Mouse (Mus musculus) forebrain, embryonic 15.5 days (tissue): ENCODE results near the gene Rbm26. TPM values are rescaled to one million over a fixed set of nuclear protein-coding genes. Genes with fewer than 3 reads are reported as not detected.
A peak's percentile ranks its signal among the peaks of the same experiment; 100 is the strongest.

Experiments used
- ATAC-seq: fragments of 200-750 bp; cut with Nextera tagmentation; replicated peaks from 2 replicates; pipeline ENCODE4 v1.8.0; 2017; ENCODE audit warnings: mild to moderate bottlenecking, moderate TSS enrichment, moderate library complexity
- H3K27ac ChIP-seq: fragments of 300-500 bp; sonication (generic); replicated peaks from 2 replicates; pipeline ENCODE4 v1.5.1; 2015; ENCODE audit warnings: mild to moderate bottlenecking, inconsistent platforms
- H3K27me3 ChIP-seq: fragments of 300-500 bp; sonication (generic); 2 replicates; pipeline ENCODE4 v1.6.1; 2015; ENCODE audit warnings: inconsistent platforms
- H3K36me3 ChIP-seq: fragments of 300-500 bp; sonication (generic); 2 replicates; pipeline ENCODE4 v1.6.1; 2015; ENCODE audit warnings: mild to moderate bottlenecking, inconsistent platforms
- H3K4me1 ChIP-seq: fragments of 300-500 bp; sonication (generic); 2 replicates; pipeline ENCODE4 v1.6.1; 2015; ENCODE audit warnings: inconsistent platforms
- H3K4me2 ChIP-seq: fragments of 300-500 bp; sonication (generic); replicated peaks from 2 replicates; pipeline ENCODE4 v1.6.1; 2015; ENCODE audit warnings: mild to moderate bottlenecking, inconsistent platforms
- H3K4me3 ChIP-seq: fragments of 300-500 bp; sonication (generic); 2 replicates; pipeline ENCODE4 v1.5.1; 2015; ENCODE audit warnings: mild to moderate bottlenecking, inconsistent platforms
- H3K9ac ChIP-seq: fragments of 300-500 bp; sonication (generic); replicated peaks from 2 replicates; pipeline ENCODE4 v1.6.1; 2015; ENCODE audit warnings: mild to moderate bottlenecking, inconsistent platforms
- H3K9me3 ChIP-seq: fragments of 300-500 bp; sonication (generic); 2 replicates; pipeline ENCODE4 v1.6.1; 2016; ENCODE audit warnings: inconsistent platforms
- WGBS: fragments of 180-500 bp; shearing (Covaris S2); methylation state at CpG from one replicate; pipeline ENCODE4 v1.1.7; 2015; ENCODE audit warnings: mixed read lengths; 5-methylcytosine and 5-hydroxymethylcytosine counted together
- polyA plus RNA-seq: library from polyadenylated mRNA; unstranded; fragments of >200 nt; fragmentation: Nextera tagmentation; extraction: Ambion mirVana; gene quantifications from 2 replicates; pipeline ENCODE4 v1.2.1, GENCODE M21; 2015

Gene Rbm26
- 33.9 and 37.5 TPM in 2 replicates for polyA plus RNA-seq

GRCm38 (mm10) chr14:105177238-105177693, at the start of gene Rbm26:
Rbm26 (minus strand) TSS chr14:105177327.
- H3K27me3 ChIP-seq: no peaks in the 10 kb centered on the region
- peaks cover 31% of the 10 kb centered on the region for H3K4me1 ChIP-seq
- H3K9me3 ChIP-seq: no peaks in the 10 kb centered on the region
- H3K9ac ChIP-seq: peak within 1 kb of the TSS; percentile 93
- peak within 1 kb of the TSS; percentile 85 for H3K4me3 ChIP-seq
- peak within 1 kb of the TSS; percentile 69 for H3K4me2 ChIP-seq
- 1% methylated on average over 28 of the region's 28 CpGs for WGBS
- peak within 1 kb of the TSS; percentile 95 for H3K27ac ChIP-seq
- H3K36me3 ChIP-seq: no peaks in the 10 kb centered on the region
- ATAC-seq: peak; percentile 97

- Histone ChIP-seq H3K36me3 (no peaks in the 10 kb centered on the region), H3K4me2 (no peak overlapping the region), H3K9me3 (no peaks in the 10 kb centered on the region), H3K27ac (no peak overlapping the region), H3K9ac (no peak overlapping the region), H3K4me1 (no peaks in the 10 kb centered on the region), H3K27me3 (no peaks in the 10 kb centered on the region), H3K4me3 (no peak overlapping the region)
- ATAC-seq: no peak
- 93% methylated on average over 4 of the region's 4 CpGs for WGBS
These were observed 48.7 kb upstream of the Rbm26 start for GRCm38 (mm10) chr14:105225790-105226189.

- H3K27ac ChIP-seq: no peak overlapping the region
- no peaks in the 10 kb centered on the region for H3K9me3 ChIP-seq
- H3K4me3 ChIP-seq: no peak overlapping the region
- H3K4me2 ChIP-seq: no peak overlapping the region
- H3K9ac ChIP-seq: no peak overlapping the region
- 83% methylated on average over 4 of the region's 4 CpGs for WGBS
- H3K4me1 ChIP-seq: peaks cover 9% of the 10 kb centered on the region; the same call in 1 of the 2 replicates
- no peaks in the 10 kb centered on the region for H3K27me3 ChIP-seq
- no peak for ATAC-seq
- no peaks in the 10 kb centered on the region for H3K36me3 ChIP-seq
These were observed 45.1 kb upstream of the Rbm26 start for GRCm38 (mm10) chr14:105222240-105222639.

- H3K36me3 ChIP-seq: no peaks in the 10 kb centered on the region
- no peak overlapping the region for H3K4me2 ChIP-seq
- 63% methylated on average over 9 of the region's 9 CpGs for WGBS
- H3K9me3 ChIP-seq: no peaks in the 10 kb centered on the region
- peaks cover 9% of the 10 kb centered on the region; the same call in 1 of the 2 replicates for H3K4me1 ChIP-seq
- no peak overlapping the region for H3K27ac ChIP-seq
- H3K4me3 ChIP-seq: no peak overlapping the region
- no peak overlapping the region for H3K9ac ChIP-seq
- no peaks in the 10 kb centered on the region for H3K27me3 ChIP-seq
- ATAC-seq: peak; percentile 41; the same call in 1 of the 2 replicates
These were observed 42.6 kb upstream of the Rbm26 start for GRCm38 (mm10) chr14:105219525-105220376.

- Histone ChIP-seq H3K4me1 (peaks cover 4% of the 10 kb centered on the region), H3K4me3 (no peak overlapping the region), H3K27me3 (no peaks in the 10 kb centered on the region), H3K9me3 (no peaks in the 10 kb centered on the region), H3K4me2 (no peak overlapping the region), H3K36me3 (no peaks in the 10 kb centered on the region), H3K27ac (no peak overlapping the region), H3K9ac (no peak overlapping the region)
- no peak for ATAC-seq
- WGBS: 63% methylated on average over 5 of the region's 5 CpGs
These were observed 21.3 kb upstream of the Rbm26 start for GRCm38 (mm10) chr14:105198401-105198800.

- 49% methylated on average over 4 of the region's 4 CpGs for WGBS
- Histone ChIP-seq H3K9ac (no peak overlapping the region), H3K4me1 (peaks cover 4% of the 10 kb centered on the region), H3K27ac (no peak overlapping the region), H3K36me3 (no peaks in the 10 kb centered on the region), H3K4me3 (no peak overlapping the region), H3K9me3 (no peaks in the 10 kb centered on the region), H3K27me3 (no peaks in the 10 kb centered on the region), H3K4me2 (no peak overlapping the region)
- no peak for ATAC-seq
These were observed 17.6 kb upstream of the Rbm26 start for GRCm38 (mm10) chr14:105194682-105195081.

- 73% methylated on average over 3 of the region's 3 CpGs for WGBS
- H3K27ac ChIP-seq: no peak overlapping the region
- ATAC-seq: no peak
These were observed 7.7 kb upstream of the Rbm26 start for GRCm38 (mm10) chr14:105184866-105185265.

GRCm38 (mm10) chr14:105182786-105183185, 5.7 kb upstream of the Rbm26 start:
- H3K36me3 ChIP-seq: no peaks in the 10 kb centered on the region
- H3K4me3 ChIP-seq: no peak overlapping the region
- ATAC-seq: no peak
- H3K9me3 ChIP-seq: no peaks in the 10 kb centered on the region
- H3K27me3 ChIP-seq: no peaks in the 10 kb centered on the region
- no peak overlapping the region for H3K27ac ChIP-seq
- no peak overlapping the region for H3K4me2 ChIP-seq
- WGBS: 79% methylated on average over 3 of the region's 3 CpGs
- H3K9ac ChIP-seq: no peak overlapping the region
- H3K4me1 ChIP-seq: no peaks in the 10 kb centered on the region

More at GRCm38 (mm10) chr14:105184866-105185265, 7.7 kb upstream of the Rbm26 start:
- no peaks in the 10 kb centered on the region for H3K27me3 ChIP-seq
- H3K36me3 ChIP-seq: no peaks in the 10 kb centered on the region
- no peak overlapping the region for H3K4me3 ChIP-seq
- no peaks in the 10 kb centered on the region for H3K9me3 ChIP-seq
- no peak overlapping the region for H3K4me2 ChIP-seq
- no peak overlapping the region for H3K9ac ChIP-seq
- H3K4me1 ChIP-seq: no peaks in the 10 kb centered on the region

GRCm38 (mm10) chr14:105179733-105180132, 2.6 kb upstream of the Rbm26 start:
- Histone ChIP-seq H3K9me3 (no peaks in the 10 kb centered on the region), H3K4me1 (peaks cover 14% of the 10 kb centered on the region), H3K27ac (no peak overlapping the region), H3K9ac (no peak overlapping the region), H3K4me3 (no peak overlapping the region), H3K27me3 (no peaks in the 10 kb centered on the region), H3K36me3 (no peaks in the 10 kb centered on the region), H3K4me2 (no peak overlapping the region)
- WGBS: 88% methylated on average over 3 of the region's 3 CpGs
- ATAC-seq: no peak

- H3K4me2 ChIP-seq: no peak overlapping the region
- H3K27ac ChIP-seq: no peak overlapping the region
- H3K36me3 ChIP-seq: no peaks in the 10 kb centered on the region
- 61% methylated on average over 7 of the region's 7 CpGs for WGBS
- H3K27me3 ChIP-seq: no peaks in the 10 kb centered on the region
- no peak overlapping the region for H3K4me3 ChIP-seq
- H3K9ac ChIP-seq: no peak overlapping the region
- ATAC-seq: no peak
- no peaks in the 10 kb centered on the region for H3K9me3 ChIP-seq
- H3K4me1 ChIP-seq: peaks cover 18% of the 10 kb centered on the region
These were observed 1.9 kb upstream of the Rbm26 start for GRCm38 (mm10) chr14:105178996-105179395.

- H3K9me3 ChIP-seq: no peaks in the 10 kb centered on the region
- WGBS: under 1% methylated on average over 65 of the region's 74 CpGs
- peak overlapping the region; percentile 85 for H3K4me3 ChIP-seq
- H3K27ac ChIP-seq: peak overlapping the region; percentile 95
- ATAC-seq: peak; percentile 88
- no peaks in the 10 kb centered on the region for H3K27me3 ChIP-seq
- no peaks in the 10 kb centered on the region for H3K36me3 ChIP-seq
- peak overlapping the region; percentile 58 for H3K4me2 ChIP-seq
- H3K9ac ChIP-seq: peak overlapping the region; percentile 93
- peaks cover 36% of the 10 kb centered on the region for H3K4me1 ChIP-seq
These were observed 552 bp downstream of the Rbm26 start for GRCm38 (mm10) chr14:105176381-105177168.

- Histone ChIP-seq H3K4me1 (peaks cover 14% of the 10 kb centered on the region; the same call in 1 of the 2 replicates), H3K36me3 (no peaks in the 10 kb centered on the region), H3K4me3 (no peak overlapping the region), H3K4me2 (no peak overlapping the region), H3K27me3 (no peaks in the 10 kb centered on the region), H3K27ac (no peak overlapping the region), H3K9me3 (no peaks in the 10 kb centered on the region), H3K9ac (no peak overlapping the region)
- 84% methylated on average over 1 of the region's 1 CpGs for WGBS
- ATAC-seq: no peak
These were observed 9.9 kb downstream of the Rbm26 start for GRCm38 (mm10) chr14:105167181-105167580.
